Mouse (Mus musculus) olfactory bulb, adult 2 months (tissue): ENCODE measurements around the gene Zfp82.

Experiments used
- CTCF ChIP-seq: fragments of 200-500 bp; IDR thresholded peaks from 2 replicates; pipeline ENCODE4 v1.5.1; 2012; ENCODE audit warnings: low read depth, mild to moderate bottlenecking, low read length, moderate library complexity; ENCODE audit not compliant: insufficient read depth
- POLR2A ChIP-seq: fragments of 200-500 bp; IDR thresholded peaks from 2 replicates; pipeline ENCODE4 v1.6.1; 2012; ENCODE audit warnings: mild to moderate bottlenecking, low read depth, low read length, moderate library complexity; ENCODE audit not compliant: insufficient read depth

DNA sequence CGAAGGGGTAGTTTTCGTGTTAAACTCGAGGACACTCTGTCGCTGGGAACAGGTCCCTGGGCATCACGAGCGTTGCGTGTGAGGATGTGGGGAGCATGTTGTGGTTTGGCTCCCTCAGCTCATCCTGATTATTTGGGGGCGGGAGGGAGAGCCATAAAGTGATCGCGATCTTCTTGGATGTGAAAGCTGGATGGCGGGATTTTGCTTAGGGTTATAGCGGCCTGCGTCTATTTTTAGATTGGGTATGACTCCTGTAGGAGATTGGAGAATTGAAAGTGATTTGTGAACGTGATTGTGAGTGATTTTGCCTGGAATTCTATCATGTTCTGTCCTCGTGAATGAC is 49.5 kb upstream of the Zfp82 start:
- TF ChIP-seq POLR2A, result no peak
- no peak for TF ChIP-seq CTCF
